Mouse (Mus musculus): ENCODE results near the gene Fbn1. TPM values are rescaled to one million over a fixed set of nuclear protein-coding genes. Genes with fewer than 3 reads are reported as not detected.

The Fbn1 gene
- polyA plus RNA-seq, 1 experiment = 0.99 TPM

DNA sequence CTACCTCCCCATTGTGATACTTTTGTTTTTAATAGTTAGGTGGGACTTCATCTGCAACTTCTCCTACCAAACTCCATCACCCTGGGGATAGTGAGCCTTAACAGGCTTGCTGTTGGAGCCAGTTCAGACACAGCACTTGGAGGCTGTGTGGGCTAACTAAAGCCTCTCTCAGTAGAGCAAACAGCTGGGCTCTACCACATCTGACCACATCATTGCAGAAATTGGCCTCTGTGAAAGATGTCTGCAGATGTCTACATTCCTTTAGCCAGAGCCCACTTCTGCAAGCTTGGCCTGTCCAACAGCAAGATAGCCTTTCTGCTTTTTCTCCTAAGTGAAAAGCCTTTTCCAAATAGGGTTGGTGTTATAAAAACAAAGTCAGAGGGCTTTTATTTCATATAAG is 23.6 kb downstream of the Fbn1 start:
- TF ChIP-seq POLR2A (IDR thresholded peaks at IDR 0.05; ENCODE audit: borderline replicate concordance, low read depth, low read length) = no peak
- no peak for TF ChIP-seq CTCF (IDR thresholded peaks at IDR 0.05; ENCODE audit: low read depth, low read length)
- no peaks in the 10 kb centered on the region for H3K4me1 ChIP-seq (ENCODE audit: control insufficient read depth, insufficient read depth, low read length)
- no peak overlapping the region for H3K4me3 ChIP-seq (ENCODE audit: insufficient read depth, low read length)
- H3K27ac ChIP-seq (ENCODE audit: insufficient read depth, low read depth, low read length) = no peak overlapping the region

DNA sequence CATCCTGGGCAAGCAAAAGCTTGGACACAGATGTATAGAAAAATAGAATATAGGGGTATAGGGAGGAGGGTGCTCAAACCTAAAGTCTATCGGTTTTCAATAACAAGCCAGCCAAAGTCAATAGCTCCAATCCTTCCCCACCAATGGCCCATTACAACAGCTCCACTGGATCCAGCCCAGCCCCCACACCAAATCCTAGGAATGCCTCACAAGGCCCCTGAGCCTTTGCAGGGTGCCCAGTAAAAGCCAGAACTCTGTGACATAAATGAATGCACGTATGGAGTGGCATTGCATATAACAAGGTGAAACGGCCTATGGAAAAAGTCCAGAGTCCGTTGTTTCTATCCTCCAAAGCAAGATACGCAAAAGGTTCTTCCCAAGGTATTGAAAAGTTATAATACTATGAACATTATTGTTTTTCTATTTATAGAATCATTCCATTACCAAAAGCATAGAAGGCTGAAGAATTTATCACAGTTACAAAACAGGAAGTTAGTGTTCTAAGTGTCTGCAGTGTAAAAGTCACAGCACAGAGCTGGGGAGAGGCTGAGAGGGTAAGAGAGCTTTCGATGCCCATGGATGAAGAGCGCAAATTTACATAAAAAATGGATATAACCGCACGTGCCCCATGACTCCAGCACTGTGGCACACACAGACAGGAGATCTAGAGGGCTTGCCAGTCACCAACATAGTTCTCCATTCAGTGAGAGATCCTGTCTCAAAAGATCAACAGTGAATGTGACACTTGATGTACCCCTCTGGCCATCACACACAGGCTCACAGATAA is 26.1 kb downstream of the Fbn1 start:
- Histone ChIP-seq H3K4me3 (ENCODE audit: insufficient read depth, low read length) (no peak overlapping the region), H3K4me1 (ENCODE audit: control insufficient read depth, insufficient read depth, low read length) (no peaks in the 10 kb centered on the region), H3K27ac (ENCODE audit: insufficient read depth, low read depth, low read length) (no peak overlapping the region)
- TF ChIP-seq POLR2A (IDR thresholded peaks at IDR 0.05; ENCODE audit: borderline replicate concordance, low read depth, low read length) (no peak), CTCF (IDR thresholded peaks at IDR 0.05; ENCODE audit: low read depth, low read length) (no peak)

DNA sequence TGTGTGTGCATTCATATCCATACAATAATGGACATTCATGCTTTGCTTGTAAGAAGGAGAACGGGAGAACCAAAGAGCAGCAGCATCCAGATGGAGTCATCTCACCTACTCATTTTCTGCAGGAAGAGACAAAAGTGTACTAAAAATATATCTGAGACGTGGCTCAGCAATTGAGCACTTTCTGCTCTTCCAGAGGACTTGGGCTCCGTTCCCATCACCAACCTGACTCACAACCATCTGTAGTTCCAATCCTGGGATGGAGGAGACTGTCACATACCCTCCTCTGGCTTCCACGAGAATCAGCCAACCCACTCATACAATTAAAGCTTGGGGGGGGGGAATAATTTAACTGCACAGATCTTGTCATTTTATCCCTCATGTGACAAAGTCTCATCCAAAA is 26.7 kb downstream of the Fbn1 start:
- no peak overlapping the region for H3K4me3 ChIP-seq (ENCODE audit: insufficient read depth, low read length)
- TF ChIP-seq POLR2A (IDR thresholded peaks at IDR 0.05; ENCODE audit: borderline replicate concordance, low read depth, low read length) (no peak), CTCF (IDR thresholded peaks at IDR 0.05; ENCODE audit: low read depth, low read length) (no peak)
- H3K27ac ChIP-seq (ENCODE audit: insufficient read depth, low read depth, low read length) = no peak overlapping the region

DNA sequence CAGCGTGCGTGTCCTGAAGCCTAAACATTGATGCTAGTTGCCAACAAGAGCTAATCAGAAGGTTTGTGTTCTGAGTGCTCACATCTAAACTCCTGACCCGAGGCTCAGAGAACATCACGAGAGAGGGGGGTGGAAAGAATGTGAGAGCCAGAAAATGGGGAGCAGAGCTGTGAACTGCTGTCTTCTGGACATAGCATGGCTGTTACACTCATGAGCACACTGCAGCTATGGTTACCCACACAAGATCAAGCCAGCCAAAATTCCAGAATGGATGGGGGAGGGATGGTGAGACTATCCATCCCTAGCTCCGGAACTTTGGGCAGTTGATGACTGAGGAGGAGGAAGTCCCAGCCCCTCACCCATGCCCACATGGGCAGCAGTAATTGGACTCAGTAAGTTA is 27.7 kb downstream of the Fbn1 start:
- no peak overlapping the region for H3K27ac ChIP-seq (ENCODE audit: insufficient read depth, low read depth, low read length)
- TF ChIP-seq CTCF (IDR thresholded peaks at IDR 0.05; ENCODE audit: low read depth, low read length) = no peak
- no peak for TF ChIP-seq POLR2A (IDR thresholded peaks at IDR 0.05; ENCODE audit: borderline replicate concordance, low read depth, low read length)

More for the DNA sequence above, 26.7 kb downstream of the Fbn1 start:
- no peaks in the 10 kb centered on the region for H3K4me1 ChIP-seq (ENCODE audit: control insufficient read depth, insufficient read depth, low read length)

DNA sequence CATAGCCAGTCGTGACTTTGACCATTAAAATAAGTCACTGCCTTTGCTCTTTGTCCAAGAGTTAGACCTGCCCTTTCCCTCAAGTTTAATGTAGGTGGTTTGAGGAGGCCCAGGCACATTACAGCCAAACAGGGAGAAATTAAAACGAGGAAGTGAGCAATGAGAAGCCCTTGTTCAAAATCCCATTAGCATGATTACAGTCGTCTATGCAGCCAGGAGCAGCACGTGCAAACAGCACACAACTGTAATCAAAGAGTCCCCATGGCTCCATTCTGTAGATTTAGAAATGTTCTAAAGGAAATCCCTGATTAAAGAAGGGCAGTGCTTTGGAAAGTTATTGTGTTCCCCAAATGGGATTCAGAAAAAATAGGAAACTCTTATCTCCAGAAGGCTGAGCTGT is 29.1 kb downstream of the Fbn1 start:
- no peak for TF ChIP-seq CTCF (IDR thresholded peaks at IDR 0.05; ENCODE audit: low read depth, low read length)
- TF ChIP-seq POLR2A (IDR thresholded peaks at IDR 0.05; ENCODE audit: borderline replicate concordance, low read depth, low read length) = no peak
- Histone ChIP-seq H3K4me1 (ENCODE audit: control insufficient read depth, insufficient read depth, low read length) (no peaks in the 10 kb centered on the region), H3K4me3 (ENCODE audit: insufficient read depth, low read length) (no peak overlapping the region)

More for the DNA sequence above, 27.7 kb downstream of the Fbn1 start:
- Histone ChIP-seq H3K4me3 (ENCODE audit: insufficient read depth, low read length) (no peak overlapping the region), H3K4me1 (ENCODE audit: control insufficient read depth, insufficient read depth, low read length) (no peaks in the 10 kb centered on the region)

DNA sequence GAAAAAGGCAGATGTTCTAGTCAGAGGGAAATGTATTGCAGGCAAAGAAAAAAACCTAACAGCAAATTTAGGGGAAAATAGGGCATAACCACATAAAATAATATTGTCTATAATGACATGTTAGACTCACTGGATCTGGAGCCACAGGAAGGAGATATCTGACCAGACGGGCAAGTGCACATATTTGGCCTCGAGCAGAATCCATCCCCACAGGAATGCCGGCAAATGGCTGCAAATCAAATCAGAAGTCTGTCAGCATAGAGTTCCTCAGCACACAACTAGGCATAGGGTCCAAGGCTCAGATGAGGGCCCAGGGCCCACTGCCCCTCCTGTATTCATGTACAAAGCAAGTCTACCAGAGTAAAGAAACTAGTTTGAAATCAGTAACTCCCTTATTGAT is 30.4 kb downstream of the Fbn1 start:
- Histone ChIP-seq H3K4me1 (ENCODE audit: control insufficient read depth, insufficient read depth, low read length) (no peaks in the 10 kb centered on the region), H3K27ac (ENCODE audit: insufficient read depth, low read depth, low read length) (no peak overlapping the region)
- TF ChIP-seq POLR2A (IDR thresholded peaks at IDR 0.05; ENCODE audit: borderline replicate concordance, low read depth, low read length) = no peak
- TF ChIP-seq CTCF (IDR thresholded peaks at IDR 0.05; ENCODE audit: low read depth, low read length) = no peak

More for the DNA sequence above, 29.1 kb downstream of the Fbn1 start:
- H3K27ac ChIP-seq (ENCODE audit: insufficient read depth, low read depth, low read length) = no peak overlapping the region

DNA sequence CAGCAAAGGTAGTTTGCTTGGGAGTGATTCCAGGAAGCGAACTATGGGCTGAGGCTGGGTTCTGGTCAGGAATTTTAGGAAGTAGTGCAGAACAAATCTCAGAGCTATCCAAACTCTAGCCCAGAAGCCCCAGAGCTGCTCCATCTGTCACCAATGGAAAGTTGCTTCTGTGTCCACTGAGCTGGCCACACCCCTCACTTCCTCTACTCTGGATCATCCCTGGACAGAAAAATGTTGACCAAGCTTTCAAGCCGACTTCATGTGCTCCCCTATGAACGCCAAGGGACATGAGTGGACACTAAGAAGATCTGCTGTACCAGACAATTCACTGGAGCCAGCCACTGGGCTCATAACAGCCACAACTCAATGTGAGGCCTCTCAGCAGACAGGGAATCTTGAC is 31.6 kb downstream of the Fbn1 start:
- TF ChIP-seq POLR2A (IDR thresholded peaks at IDR 0.05; ENCODE audit: borderline replicate concordance, low read depth, low read length) (no peak), CTCF (IDR thresholded peaks at IDR 0.05; ENCODE audit: low read depth, low read length) (no peak)
- Histone ChIP-seq H3K4me3 (ENCODE audit: insufficient read depth, low read length) (no peak overlapping the region), H3K27ac (ENCODE audit: insufficient read depth, low read depth, low read length) (no peak overlapping the region), H3K4me1 (ENCODE audit: control insufficient read depth, insufficient read depth, low read length) (no peaks in the 10 kb centered on the region)

More for the DNA sequence above, 30.4 kb downstream of the Fbn1 start:
- H3K4me3 ChIP-seq (ENCODE audit: insufficient read depth, low read length) = no peak overlapping the region

DNA sequence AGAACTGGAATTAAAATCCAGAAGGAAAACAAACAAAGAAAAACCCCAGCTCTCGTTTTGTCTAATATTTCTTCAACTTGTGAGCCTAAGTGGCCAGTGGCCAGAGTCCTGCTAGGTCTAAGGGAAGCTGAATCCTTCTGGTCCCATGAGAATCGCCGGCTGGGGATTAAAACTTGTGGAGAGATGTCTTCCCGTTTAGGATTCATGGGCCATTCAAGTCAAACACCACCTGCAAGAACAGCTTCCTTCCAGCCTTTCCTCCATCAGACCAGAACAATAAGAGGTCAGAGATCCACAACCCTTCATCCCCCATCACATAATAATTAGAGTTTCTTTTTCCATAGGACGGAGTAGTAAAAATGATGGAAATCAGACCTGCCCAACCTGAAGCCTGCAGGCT is 33.1 kb downstream of the Fbn1 start:
- TF ChIP-seq CTCF (IDR thresholded peaks at IDR 0.05; ENCODE audit: low read depth, low read length) (no peak), POLR2A (IDR thresholded peaks at IDR 0.05; ENCODE audit: borderline replicate concordance, low read depth, low read length) (no peak)
- H3K4me1 ChIP-seq (ENCODE audit: control insufficient read depth, insufficient read depth, low read length) = peaks cover 3% of the 10 kb centered on the region; the same call in 1 of the 2 replicates
- H3K4me3 ChIP-seq (ENCODE audit: insufficient read depth, low read length) = no peak overlapping the region
- H3K27ac ChIP-seq (ENCODE audit: insufficient read depth, low read depth, low read length) = no peak overlapping the region

DNA sequence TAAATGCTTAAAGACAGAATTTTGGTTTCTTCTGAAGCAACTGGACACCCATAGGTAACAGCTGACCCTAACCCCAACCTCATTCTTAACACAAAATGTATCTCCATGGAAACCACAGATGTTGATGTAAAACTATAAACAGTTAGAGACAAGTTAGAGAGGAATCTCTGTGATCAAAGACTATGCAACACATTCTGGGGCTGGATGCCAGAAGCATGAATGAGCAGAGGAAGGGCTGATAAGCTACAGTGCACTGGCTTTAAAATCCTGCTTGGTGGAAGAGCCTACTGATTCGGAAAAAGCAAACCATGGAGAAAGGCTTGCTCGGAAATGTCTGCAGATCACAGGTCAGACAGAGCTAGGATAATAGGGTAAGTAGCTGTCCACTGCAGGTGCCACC is 34.6 kb downstream of the Fbn1 start:
- H3K4me1 ChIP-seq (ENCODE audit: control insufficient read depth, insufficient read depth, low read length) = peaks cover 3% of the 10 kb centered on the region; the same call in 1 of the 2 replicates
- H3K4me3 ChIP-seq (ENCODE audit: insufficient read depth, low read length) = no peak overlapping the region
- no peak overlapping the region for H3K27ac ChIP-seq (ENCODE audit: insufficient read depth, low read depth, low read length)
- no peak for TF ChIP-seq CTCF (IDR thresholded peaks at IDR 0.05; ENCODE audit: low read depth, low read length)
- no peak for TF ChIP-seq POLR2A (IDR thresholded peaks at IDR 0.05; ENCODE audit: borderline replicate concordance, low read depth, low read length)

DNA sequence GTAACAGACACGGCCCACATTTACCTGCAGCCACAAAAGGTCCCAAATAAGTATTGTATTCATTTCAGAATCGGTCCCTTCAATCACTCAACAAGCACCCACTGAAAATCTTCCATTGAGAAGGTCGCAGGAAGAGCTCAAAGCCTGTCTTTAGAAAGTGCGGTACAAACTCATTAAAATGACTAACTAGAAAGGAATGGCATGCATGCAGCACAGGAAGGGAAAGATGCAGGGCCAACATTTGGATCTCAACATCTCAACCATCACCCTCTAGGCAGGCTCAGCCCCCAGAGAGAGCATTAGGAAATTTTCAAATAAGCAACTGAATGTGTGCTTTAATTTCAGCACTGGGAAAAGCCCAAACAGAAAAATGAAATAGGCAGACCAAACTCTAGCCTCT is 36.1 kb downstream of the Fbn1 start:
- H3K27ac ChIP-seq (ENCODE audit: insufficient read depth, low read depth, low read length) = no peak overlapping the region
- no peak overlapping the region for H3K4me3 ChIP-seq (ENCODE audit: insufficient read depth, low read length)
- no peak for TF ChIP-seq CTCF (IDR thresholded peaks at IDR 0.05; ENCODE audit: low read depth, low read length)
- no peak for TF ChIP-seq POLR2A (IDR thresholded peaks at IDR 0.05; ENCODE audit: borderline replicate concordance, low read depth, low read length)
- H3K4me1 ChIP-seq (ENCODE audit: control insufficient read depth, insufficient read depth, low read length) = peaks cover 3% of the 10 kb centered on the region; the same call in 1 of the 2 replicates

Measured in bone marrow macrophage, adult 2 months (primary cell).